Mouse (Mus musculus) erythroblast, embryonic 14.5 days (primary cell): ENCODE measurements around the gene Ryr1.

Source experiments
- GATA1 ChIP-seq: IDR thresholded peaks from 2 replicates; pipeline ENCODE4 v1.6.1; 2012; ENCODE audit warnings: low read length, inconsistent platforms, mixed read lengths
- TAL1 ChIP-seq: IDR thresholded peaks from 3 replicates; pipeline ENCODE4 v1.6.1; 2012; ENCODE audit warnings: low read length, inconsistent platforms, mixed read lengths

GRCm38 (mm10) chr7:29151486-29151885, 26.5 kb upstream of the Ryr1 start:
- TF ChIP-seq TAL1 (no peak), GATA1 (no peak)
